Mouse (Mus musculus): ENCODE data around the gene Ankrd28.
"Not testable (repeated sequence)": the region's sequence is repeated elsewhere in the genome, so short reads cannot be mapped to it uniquely, and the experiment has no call there.

The Ankrd28 gene

DNA sequence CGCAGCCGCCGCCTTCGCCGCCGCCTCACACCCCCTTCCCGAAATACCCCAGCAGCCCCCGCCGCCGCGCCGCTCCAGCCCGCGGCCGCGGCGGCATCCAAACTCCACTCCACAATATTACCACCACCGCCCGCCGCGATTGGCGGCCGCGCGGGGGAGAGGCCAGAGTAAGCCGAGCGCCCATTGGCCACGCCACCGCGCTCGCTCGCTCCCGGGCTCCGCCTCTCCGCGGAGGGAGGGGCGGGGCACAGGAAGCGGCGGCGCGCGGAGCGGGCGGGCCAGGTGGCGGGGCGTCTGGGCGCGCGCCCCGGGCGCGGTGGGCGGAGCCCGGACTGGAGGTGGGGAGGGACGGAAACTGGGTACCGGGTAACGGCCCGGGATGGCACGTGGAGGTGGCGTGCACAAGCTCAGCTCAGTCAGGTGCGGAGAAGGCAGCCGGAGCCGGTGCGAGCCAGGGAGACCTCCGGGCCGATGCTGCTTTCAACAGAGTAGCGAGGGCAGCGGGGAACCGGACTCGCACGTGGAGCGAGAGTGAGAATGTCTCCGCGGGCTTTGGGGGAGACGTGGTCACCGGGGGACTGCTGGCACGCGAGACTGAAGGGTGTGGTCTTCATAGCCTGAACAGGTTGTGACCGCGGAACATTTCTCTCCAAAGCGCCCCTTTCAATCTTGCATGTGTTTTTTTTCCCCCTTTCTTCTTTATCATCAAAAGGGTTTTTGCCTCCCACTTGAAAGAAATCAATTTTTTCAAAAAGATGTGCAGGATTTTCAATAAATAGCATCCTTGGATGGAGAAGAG lies at the start of gene Ankrd28:
Gene Ankrd28 (minus strand): TSS at position 81 of the 799 bp plus-strand sequence.
- peak; percentile 99 for DNase-seq

DNA sequence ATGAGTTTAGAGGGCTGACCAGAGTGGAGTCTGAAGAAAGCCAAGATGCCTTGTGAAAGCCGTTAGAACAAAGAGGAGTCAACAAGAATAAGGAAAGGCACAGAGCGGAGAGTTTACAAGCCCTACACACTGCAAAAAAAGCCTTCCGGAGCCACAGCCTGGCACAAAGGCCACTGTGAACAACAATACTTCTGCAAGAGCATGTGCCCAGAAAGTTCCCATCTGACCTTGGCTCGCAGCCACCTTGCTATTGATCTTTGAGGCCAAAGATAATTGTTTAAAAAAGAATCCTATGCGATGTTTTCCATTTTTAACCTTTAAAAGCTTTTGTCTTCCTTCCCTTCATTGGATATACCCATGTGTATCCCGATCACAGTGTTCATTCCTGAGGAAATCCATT lies 49.0 kb upstream of the Ankrd28 start:
- no peak for DNase-seq

GRCm38 (mm10) chr14:31872130-31872529 lies 41.7 kb upstream of the Ankrd28 start:
- DNase-seq: no peak

DNA sequence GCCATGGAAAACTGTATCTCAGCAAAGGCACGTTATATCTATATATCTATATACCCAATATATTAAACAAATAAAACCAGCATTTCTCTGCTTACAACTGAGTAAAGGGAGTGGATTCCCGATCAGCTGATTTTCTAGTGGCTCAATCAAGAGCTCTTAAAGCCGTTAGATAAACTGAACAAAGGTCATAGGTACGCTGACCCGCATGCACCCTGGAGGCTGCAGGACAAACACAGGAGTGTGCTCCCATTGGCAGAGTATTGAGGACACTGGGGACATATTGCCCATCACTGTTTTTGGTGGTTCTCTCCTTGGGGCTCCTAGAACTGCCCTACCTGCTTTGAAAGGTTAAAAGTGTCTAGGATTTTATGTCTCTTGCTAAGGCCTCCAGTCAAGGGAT lies 40.0 kb upstream of the Ankrd28 start:
- DNase-seq: no peak

DNA sequence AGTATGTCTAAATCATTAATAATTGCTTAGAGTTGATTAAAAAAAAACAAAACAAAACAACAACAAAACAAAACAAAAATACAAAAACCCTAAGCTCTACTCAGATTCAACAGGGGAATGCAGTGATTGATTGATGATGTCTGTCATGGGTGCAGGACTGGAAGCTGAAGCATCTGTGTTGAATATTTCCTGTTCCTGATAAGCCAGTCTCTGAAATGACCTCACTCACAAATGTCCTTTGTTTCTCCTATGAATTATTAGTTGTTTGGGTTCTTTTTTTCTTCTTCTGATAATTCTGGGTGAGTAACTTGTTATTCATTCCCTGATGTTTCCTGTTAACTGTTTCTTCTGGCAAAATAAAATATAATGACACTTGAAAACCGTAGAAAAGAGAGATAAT lies 38.1 kb upstream of the Ankrd28 start:
- DNase-seq: no peak

DNA sequence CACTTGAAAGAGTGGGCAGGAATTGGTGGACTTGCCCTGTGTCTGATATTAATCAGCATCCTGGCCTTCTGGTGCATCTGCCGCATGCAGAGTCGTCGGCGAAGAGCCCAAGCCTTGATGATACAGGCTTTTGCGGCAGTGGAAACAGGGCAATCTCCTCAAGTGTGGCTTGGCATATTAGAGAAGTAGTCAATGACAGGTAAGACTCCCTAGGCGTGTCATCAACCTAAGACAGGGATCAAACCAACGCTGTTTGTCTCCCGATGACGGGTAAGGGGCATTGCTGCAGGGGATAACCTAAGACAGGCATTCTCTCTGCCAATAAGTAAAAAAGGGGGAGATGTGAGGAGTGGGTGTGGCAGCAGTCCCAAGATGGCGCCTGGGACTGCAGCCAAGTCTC lies 35.9 kb upstream of the Ankrd28 start:
- DNase-seq: not testable (repeated sequence)

DNA sequence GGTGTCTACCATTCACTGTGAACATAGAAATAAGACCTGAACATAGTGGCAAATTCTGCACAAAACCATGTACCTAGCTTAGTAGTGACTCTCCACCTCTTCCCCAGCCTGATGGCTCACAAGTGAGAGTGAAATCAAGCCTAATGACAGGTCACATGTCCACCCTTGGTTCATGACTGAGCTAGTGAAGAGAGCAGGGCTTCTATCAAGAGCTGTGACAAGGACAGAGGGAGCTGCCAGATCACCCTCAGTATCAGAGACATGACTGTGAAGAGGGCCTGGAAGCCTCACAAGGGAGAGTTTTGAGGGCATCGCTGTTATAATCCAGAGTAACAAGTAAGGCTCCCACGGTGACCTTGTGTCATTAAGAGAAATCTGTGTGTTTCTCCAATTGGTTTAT lies 28.2 kb upstream of the Ankrd28 start:
- no peak for DNase-seq

- peak; percentile 6 for DNase-seq
These were observed 26.9 kb upstream of the Ankrd28 start for GRCm38 (mm10) chr14:31857096-31857975.

DNA sequence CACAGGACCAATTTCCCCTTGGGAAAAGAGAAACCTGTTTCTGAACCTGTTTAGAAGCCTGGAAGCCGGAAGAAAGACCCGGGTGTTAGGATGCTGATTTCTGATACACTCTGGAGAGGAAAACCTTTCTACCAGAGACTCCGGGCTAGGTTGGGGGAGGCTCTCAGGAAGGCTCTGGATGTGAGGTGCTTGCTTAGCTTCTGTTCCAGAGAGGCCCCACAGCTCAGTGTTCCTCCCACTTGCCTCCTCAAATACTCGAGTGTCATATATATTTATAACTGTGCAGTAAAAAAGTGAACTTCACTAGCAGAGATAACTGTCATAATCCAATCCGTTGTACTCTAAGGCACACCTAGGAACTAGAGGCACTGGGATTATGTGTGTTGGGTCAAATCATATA lies 25.6 kb upstream of the Ankrd28 start:
- DNase-seq: no peak

GRCm38 (mm10) chr14:31854667-31855066 lies 24.2 kb upstream of the Ankrd28 start:
- DNase-seq: no peak

DNA sequence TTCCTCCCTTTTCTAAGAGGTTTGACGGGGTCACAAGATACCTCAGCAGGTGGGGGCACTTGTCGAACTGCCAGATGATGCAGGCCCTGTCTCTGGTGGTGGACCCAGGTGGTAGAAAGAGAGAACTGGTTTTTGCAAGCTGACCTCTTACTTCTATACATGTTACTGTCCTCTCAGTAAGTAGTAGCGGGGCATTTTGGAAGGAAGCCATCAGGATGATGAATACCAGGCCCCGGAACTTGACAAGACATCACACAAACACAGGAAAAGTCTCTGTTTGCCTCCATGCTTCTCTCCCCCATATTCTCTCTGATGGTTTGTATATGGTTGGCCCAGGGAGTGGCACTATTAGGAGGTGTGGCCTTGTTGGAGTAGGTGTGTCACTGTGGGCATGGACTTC lies 13.1 kb upstream of the Ankrd28 start:
- no peak for DNase-seq

GRCm38 (mm10) chr14:31832022-31832421 lies 1.6 kb upstream of the Ankrd28 start:
- no peak for DNase-seq

- DNase-seq: peak; percentile 21
These were observed 890 bp upstream of the Ankrd28 start for GRCm38 (mm10) chr14:31831370-31831712.

GRCm38 (mm10) chr14:31829761-31830562 lies 489 bp downstream of the Ankrd28 start:
- DNase-seq: peak; percentile 69

DNA sequence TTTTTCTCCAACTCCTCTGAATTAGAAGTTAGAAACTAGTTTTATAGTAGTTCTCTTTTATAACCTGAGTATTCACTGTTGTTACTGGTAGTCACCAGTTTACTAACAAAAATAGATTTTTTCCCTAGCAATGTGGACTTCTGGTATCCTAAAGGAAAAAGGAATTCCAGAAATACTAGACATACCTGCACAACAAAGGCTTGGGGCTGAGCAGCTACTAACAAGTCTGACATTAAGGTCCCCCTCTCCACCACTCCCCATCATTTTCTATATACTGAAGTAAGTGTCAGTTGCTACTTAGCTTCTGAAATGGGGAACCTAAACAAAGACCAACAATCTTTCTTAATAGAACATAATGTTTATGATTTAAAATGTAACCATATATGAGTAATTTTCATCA lies 3.2 kb downstream of the Ankrd28 start:
- DNase-seq: no peak

DNA sequence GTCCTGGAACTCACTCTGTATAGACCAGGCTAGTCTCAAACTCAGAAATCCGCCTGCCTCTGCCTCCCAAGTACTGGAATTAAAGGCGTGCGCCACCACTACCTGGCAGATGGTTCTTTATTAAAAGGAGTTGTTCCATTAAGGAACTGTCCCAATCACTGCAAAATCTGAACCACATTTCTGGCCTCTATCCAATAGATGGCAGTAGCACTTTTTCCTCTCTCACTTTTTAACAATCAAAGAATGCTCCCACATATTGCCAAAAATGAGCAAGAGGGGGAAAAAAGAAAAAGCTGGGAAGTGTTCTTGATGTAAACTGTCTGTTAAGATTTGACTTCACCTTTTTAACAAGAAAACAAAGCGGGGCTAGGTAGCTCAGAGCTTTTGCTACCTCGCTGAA lies 20.5 kb downstream of the Ankrd28 start:
- no peak for DNase-seq

DNA sequence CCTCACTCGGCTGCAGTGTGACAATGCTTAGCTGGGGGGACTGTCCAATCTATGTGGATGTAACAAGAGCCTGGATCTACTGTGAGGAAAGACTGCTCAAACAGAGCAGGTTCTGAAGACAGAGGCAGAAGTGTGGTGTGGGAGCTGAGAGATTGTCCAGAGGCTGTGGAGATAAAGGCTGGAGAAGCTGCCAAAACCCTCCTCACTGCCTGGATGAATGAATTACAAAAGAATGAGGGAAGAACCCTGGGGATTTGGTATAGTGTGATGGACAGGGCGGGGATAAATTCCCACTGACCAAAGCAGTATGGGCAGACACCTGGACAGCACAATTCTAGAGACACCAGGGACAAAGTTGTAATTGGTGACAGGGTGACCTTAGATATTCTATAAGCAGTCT lies 26.7 kb downstream of the Ankrd28 start:
- DNase-seq: no peak

GRCm38 (mm10) chr14:31800976-31801375 lies 29.5 kb downstream of the Ankrd28 start:
- DNase-seq: no peak

DNA sequence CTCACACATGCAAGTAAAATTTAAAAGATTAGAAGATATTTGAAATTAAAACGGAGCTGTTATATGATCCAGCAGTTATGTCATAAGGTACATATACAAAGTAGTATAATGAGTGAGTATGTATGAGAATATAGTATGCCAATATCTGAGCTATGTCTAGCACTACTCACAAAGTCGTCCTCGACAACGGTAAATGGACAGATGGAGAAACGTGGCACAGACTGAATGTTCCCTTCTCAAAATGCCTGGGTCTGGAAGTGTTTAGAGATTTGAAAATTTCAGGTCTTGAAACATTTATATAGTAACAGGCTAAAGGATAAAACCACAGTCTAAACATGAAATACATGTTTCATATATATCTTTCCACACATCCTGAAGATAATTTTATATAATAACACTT lies 30.0 kb downstream of the Ankrd28 start:
- DNase-seq: no peak

DNA sequence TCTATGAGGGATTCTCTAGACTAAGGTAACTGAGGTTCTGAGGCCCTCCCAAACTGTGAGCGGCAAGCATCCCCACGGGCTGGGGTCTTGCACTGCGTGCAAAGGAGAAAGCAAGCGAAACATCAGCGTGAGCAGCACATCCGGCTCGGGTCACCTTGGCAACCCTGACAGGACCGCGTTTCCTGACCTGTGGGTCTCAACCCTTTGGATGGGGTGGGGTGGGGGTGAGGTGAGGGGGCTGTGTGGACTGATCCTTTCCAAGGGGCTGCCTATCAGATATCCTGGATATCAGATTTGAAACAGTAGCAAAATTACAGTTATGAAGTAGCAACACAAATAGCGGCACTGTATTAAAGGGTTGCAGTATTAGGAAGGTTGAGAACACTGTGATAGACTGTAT lies 31.5 kb downstream of the Ankrd28 start:
- peak; percentile 24 for DNase-seq

- no peak for DNase-seq
These were observed 34.9 kb downstream of the Ankrd28 start for GRCm38 (mm10) chr14:31795535-31795934.

DNA sequence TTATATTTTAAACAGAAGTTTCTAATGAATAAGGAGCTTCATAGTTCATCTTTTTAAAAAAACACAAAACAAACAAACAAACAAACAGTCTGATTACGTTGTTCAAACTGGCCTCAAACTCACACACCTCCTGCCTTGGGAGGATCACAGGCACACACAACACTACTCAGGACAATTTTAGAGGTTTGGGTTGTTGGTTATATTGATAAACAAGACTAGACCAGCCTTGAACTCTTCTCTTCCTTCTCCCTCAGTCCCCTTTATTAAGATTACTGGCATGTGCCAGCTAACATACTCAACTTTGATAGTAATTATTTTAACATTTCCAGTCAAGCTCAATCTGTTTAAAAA lies 35.7 kb downstream of the Ankrd28 start:
- DNase-seq: no peak

DNA sequence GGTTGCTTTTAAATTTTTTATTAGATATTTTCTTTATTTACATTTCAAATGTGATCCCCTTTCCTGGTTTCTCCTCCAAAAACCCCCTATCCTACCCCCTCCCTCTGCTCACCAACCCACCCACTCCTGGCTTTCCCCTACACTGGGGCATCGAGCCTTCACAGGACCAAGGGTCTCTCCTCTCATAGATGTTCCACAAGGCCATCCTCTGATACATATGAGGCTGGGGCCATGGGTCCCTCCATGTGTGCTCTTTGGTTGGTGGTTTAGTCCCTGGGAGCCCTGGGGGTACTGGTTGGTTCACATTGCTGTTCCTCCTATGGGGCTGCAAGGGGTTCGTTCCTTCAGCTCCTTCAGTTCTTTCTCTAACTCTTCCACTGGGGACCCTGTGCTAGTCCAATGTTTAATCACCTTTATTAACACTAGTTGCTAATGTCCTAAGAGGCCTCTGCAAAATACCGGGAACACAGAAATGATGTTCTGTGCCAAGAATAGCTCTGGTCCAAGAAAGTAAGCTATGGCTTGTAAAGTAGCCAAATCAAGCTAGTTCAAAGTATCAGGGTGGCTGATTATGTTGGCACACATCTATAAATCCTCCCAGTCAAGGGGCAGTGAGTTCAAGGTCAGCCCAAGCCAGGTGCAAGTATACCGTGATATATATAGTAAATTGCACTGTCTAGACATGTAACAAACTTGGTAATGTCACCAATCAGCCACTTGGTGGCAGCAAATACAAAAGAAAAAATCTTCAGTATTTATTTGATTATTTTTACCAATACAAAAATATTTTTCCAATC lies 36.3 kb downstream of the Ankrd28 start:
- DNase-seq: peak; percentile 47

Data from embryo, embryonic 11 days (tissue).